Mouse (Mus musculus): ENCODE measurements at regions not wholly inside any gene's neighbourhood (a gene's known extent, or its start where the extent isn't known, plus 50 kb on each side); places are given as distances from the start of the nearest gene placed in this dataset.

- DNase-seq (ENCODE audit: low read depth, low spot score) = no peak
Measured at GRCm38 (mm10) chr16:70621750-70622149, 308.0 kb downstream of the Gbe1 start.

GRCm38 (mm10) chr16:70643630-70644264 lies 330.0 kb downstream of the Gbe1 start:
- no peak for DNase-seq (ENCODE audit: low read depth, low spot score)

- no peak for DNase-seq (ENCODE audit: low read depth, low spot score)
Measured at GRCm38 (mm10) chr16:70644695-70645279, 331.0 kb downstream of the Gbe1 start.

- peak; percentile 4 for DNase-seq (ENCODE audit: low read depth, low spot score)
Measured at GRCm38 (mm10) chr16:70654429-70655081, 340.8 kb downstream of the Gbe1 start.

GRCm38 (mm10) chr16:70689826-70690225 lies 376.1 kb downstream of the Gbe1 start:
- DNase-seq (ENCODE audit: low read depth, low spot score) = no peak

- no peak for DNase-seq (ENCODE audit: low read depth, low spot score)
Measured at GRCm38 (mm10) chr16:70724722-70725284, 411.1 kb downstream of the Gbe1 start.

- no peak for DNase-seq (ENCODE audit: low read depth, low spot score)
Measured at GRCm38 (mm10) chr16:70725291-70725801, 411.6 kb downstream of the Gbe1 start.

- DNase-seq (ENCODE audit: low read depth, low spot score) = no peak
Measured at GRCm38 (mm10) chr16:70733016-70733415, 419.3 kb downstream of the Gbe1 start.

- no peak for DNase-seq (ENCODE audit: low read depth, low spot score)
Measured at GRCm38 (mm10) chr16:70740046-70740445, 426.3 kb downstream of the Gbe1 start.

GRCm38 (mm10) chr16:70754228-70754627 lies 440.5 kb downstream of the Gbe1 start:
- no peak for DNase-seq (ENCODE audit: low read depth, low spot score)

GRCm38 (mm10) chr16:70798061-70798460 lies 484.3 kb downstream of the Gbe1 start:
- no peak for DNase-seq (ENCODE audit: low read depth, low spot score)

- DNase-seq (ENCODE audit: low read depth, low spot score) = no peak
Measured at GRCm38 (mm10) chr16:70803549-70803948, 489.8 kb downstream of the Gbe1 start.

GRCm38 (mm10) chr16:70825910-70826309 lies 512.2 kb downstream of the Gbe1 start:
- no peak for DNase-seq (ENCODE audit: low read depth, low spot score)

GRCm38 (mm10) chr16:70835006-70835405 lies 521.3 kb downstream of the Gbe1 start:
- DNase-seq (ENCODE audit: low read depth, low spot score) = no peak

GRCm38 (mm10) chr16:70838139-70838538 lies 524.4 kb downstream of the Gbe1 start:
- DNase-seq (ENCODE audit: low read depth, low spot score) = no peak

- no peak for DNase-seq (ENCODE audit: low read depth, low spot score)
Measured at GRCm38 (mm10) chr16:70868241-70868640, 554.5 kb downstream of the Gbe1 start.

- no peak for DNase-seq (ENCODE audit: low read depth, low spot score)
Measured at GRCm38 (mm10) chr16:70869205-70869604, 555.5 kb downstream of the Gbe1 start.

GRCm38 (mm10) chr16:70874080-70874479 lies 560.3 kb downstream of the Gbe1 start:
- DNase-seq (ENCODE audit: low read depth, low spot score) = no peak

GRCm38 (mm10) chr16:70880678-70881077 lies 566.9 kb downstream of the Gbe1 start:
- no peak for DNase-seq (ENCODE audit: low read depth, low spot score)

GRCm38 (mm10) chr16:70881098-70881850 lies 567.5 kb downstream of the Gbe1 start:
- DNase-seq (ENCODE audit: low read depth, low spot score) = no peak

- no peak for DNase-seq (ENCODE audit: low read depth, low spot score)
Measured at GRCm38 (mm10) chr16:70900085-70900484, 586.3 kb downstream of the Gbe1 start.

- no peak for DNase-seq (ENCODE audit: low read depth, low spot score)
Measured at GRCm38 (mm10) chr16:70920047-70920446, 606.3 kb downstream of the Gbe1 start.
